Mouse (Mus musculus) kidney, embryonic 14.5 days (tissue): ENCODE measurements around the gene Mettl27. TPM values are rescaled to one million over a fixed set of nuclear protein-coding genes. Genes with fewer than 3 reads are reported as not detected.

ENCODE experiments used
- polyA plus RNA-seq: library from polyadenylated mRNA; unstranded; fragments of >200 nt; fragmentation: Nextera tagmentation; extraction: Ambion mirVana; gene quantifications from 2 replicates; pipeline ENCODE4 v1.2.1, GENCODE M21; 2014

Gene Mettl27
- polyA plus RNA-seq, 1 experiment from 2014 or later: 26.6 TPM

Other genes with a start within 250 kb of the Mettl27 start
- gene Limk1, start 243.8 kb upstream of the Mettl27 start, polyA plus RNA-seq: 6.7 and 9.1 TPM in 2 replicates
- 7.7 and 9.5 TPM in 2 replicates for gene Eln, start 185.0 kb upstream of the Mettl27 start, polyA plus RNA-seq
- not detected in 2 replicates for gene Tmem270, start 25.6 kb upstream of the Mettl27 start, polyA plus RNA-seq
- 0.20 and 0.24 TPM in 2 replicates for gene Cldn13, start 16.8 kb upstream of the Mettl27 start, polyA plus RNA-seq
- gene Cldn4, start 14.6 kb downstream of the Mettl27 start, polyA plus RNA-seq: 73.4 and 76.1 TPM in 2 replicates
- gene Cldn3, start 53.8 kb downstream of the Mettl27 start, polyA plus RNA-seq: 47.0 and 54.7 TPM in 2 replicates
- 73.5 and 78.9 TPM in 2 replicates for gene Abhd11, start 76.8 kb downstream of the Mettl27 start, polyA plus RNA-seq
- gene Stx1a, start 91.1 kb downstream of the Mettl27 start, polyA plus RNA-seq: 11.5 and 13.5 TPM in 2 replicates
- 33.4 and 34.4 TPM in 2 replicates for gene Dnajc30, start 131.8 kb downstream of the Mettl27 start, polyA plus RNA-seq
- gene Bud23, start 132.6 kb downstream of the Mettl27 start, polyA plus RNA-seq: 118 and 156 TPM in 2 replicates
- 8.9 and 12.6 TPM in 2 replicates for gene Vps37d, start 145.9 kb downstream of the Mettl27 start, polyA plus RNA-seq
- 3.9 and 6.4 TPM in 2 replicates for gene Mlxipl, start 157.5 kb downstream of the Mettl27 start, polyA plus RNA-seq
- 11.9 and 24.5 TPM in 2 replicates for gene Tbl2, start 217.3 kb downstream of the Mettl27 start, polyA plus RNA-seq
- 47.9 and 56.1 TPM in 2 replicates for gene Bcl7b, start 235.9 kb downstream of the Mettl27 start, polyA plus RNA-seq